Mouse (Mus musculus) cerebellum, adult 9-10 months (tissue): ENCODE data around the gene Stat3.
A peak's percentile ranks its signal among the peaks of the same experiment; 100 is the strongest.

Experiments used
- DNase-seq: peaks from one replicate; pipeline ENCODE4 v3.0.0; 2022

The Stat3 gene

GRCm38 (mm10) chr11:100920887-100921624, 18.3 kb downstream of the Stat3 start:
- DNase-seq = no peak

- no peak for DNase-seq
These were observed 21.3 kb downstream of the Stat3 start for GRCm38 (mm10) chr11:100918007-100918406.

- DNase-seq = no peak
These were observed 22.8 kb downstream of the Stat3 start for GRCm38 (mm10) chr11:100916432-100916971.

- DNase-seq = no peak
These were observed 24.3 kb downstream of the Stat3 start for GRCm38 (mm10) chr11:100915063-100915462.

DNA sequence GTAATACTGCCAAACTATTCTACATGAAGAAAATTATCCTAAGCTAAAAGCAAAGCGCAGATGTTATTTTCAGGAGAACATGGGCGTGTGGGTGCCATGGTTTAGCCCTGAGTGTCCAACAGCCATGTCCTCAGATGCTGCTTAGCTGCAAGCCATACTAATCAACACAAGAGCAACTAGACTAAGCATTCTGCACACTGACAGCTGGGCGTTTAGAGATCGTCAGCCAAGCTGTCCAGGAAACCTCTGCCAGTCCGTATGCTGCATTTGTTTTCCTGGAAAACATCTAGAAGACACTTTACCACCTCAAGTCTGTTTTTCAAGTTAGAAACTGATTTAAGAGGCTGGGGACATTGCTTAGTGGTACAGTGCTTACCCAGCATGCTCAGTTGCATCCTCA, 24.9 kb downstream of the Stat3 start:
- DNase-seq = no peak

DNA sequence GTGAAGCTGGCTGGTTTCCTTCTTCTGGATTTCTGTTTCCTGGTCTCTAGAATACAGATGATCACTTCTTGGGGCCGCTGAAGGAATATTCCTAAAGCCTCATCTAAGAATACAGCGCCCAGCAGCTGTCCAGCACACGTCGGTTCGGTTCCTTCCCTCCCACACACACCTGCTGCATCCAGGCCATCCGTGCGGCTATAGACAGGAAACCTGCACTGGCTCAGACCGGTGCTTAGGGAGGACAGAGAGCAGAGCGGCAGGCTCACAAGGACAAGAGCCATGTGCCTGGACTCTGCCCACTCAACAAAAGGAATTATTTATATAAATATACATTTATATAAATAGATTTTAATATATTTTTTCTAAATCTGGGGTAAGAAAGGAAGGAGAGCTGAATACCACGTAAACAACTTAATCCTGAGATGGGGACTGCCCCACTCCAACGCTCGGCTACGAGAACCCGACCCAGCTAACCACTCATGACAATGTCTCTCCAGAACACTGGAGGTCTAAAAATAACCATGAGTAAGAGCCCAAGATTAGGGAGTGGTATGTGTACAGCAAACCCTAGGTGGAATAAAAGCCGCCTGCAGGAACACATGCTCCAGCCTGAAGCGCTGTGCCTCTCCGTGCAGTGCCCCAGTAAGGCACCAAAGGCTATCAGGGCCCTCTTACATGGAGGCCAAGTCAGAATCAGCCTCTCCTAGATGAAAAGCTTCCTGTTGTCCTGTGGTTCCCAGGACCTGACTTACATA, 26.8 kb downstream of the Stat3 start:
- no peak for DNase-seq

- no peak for DNase-seq
These were observed 30.8 kb downstream of the Stat3 start for GRCm38 (mm10) chr11:100908567-100908966.

GRCm38 (mm10) chr11:100908112-100908511, 31.2 kb downstream of the Stat3 start:
- DNase-seq = no peak

- no peak for DNase-seq
These were observed 32.5 kb downstream of the Stat3 start for GRCm38 (mm10) chr11:100906885-100907284.

DNA sequence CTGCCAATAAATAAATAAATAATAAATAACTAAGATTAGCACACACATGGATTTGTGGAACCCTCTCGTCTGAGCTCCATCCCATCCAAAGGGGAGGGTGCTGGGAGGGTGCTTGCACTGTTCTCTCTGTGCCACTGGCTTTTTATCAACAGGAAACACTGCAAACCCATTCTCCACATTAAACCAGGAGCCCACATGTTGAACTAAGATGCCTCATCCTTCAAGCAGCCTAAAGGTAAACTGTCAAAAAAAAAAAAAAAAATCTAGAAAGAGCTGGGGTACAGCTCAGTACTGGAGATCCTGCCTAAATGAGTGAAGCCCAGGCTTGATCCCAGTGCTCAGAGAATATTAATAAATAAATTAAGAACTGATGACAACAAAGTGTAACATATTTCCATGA, 33.4 kb downstream of the Stat3 start:
- no peak for DNase-seq

- no peak for DNase-seq
These were observed 34.6 kb downstream of the Stat3 start for GRCm38 (mm10) chr11:100904580-100905351.

DNA sequence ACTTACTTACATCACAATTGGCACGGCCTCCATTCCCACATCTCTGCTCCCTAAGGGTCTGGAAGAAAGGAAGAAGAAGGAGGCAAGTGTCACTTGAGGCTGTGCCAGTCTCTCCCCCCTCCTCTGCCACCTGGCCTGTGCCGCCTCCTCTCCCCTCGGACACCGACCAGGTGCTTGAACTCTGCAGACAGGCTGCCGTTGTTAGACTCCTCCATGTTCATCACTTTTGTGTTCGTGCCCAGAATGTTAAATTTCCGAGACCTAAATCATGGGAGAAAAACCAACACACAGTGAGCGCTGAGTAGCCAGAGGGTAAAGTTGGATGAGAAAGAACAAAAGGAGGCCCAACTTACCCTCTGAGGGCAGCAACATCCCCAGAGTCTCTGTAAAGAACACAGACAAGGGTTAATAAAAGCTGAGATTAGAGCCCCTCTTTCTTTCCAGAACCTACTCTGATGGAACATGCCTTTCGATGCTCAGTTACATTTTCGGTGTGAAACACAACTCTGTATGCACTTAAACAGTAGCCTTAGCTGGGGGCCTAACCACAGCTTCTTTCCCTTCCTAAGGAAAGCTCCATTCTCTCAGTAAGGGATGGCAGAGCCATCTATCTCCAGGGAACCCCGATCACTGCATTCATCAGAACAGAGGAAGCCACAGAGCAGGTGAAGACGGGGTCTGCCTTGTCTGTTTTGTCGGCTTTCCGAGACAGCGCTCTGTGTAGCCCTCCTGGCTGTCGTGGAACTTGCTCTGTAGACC, 40.7 kb downstream of the Stat3 start:
- no peak for DNase-seq

GRCm38 (mm10) chr11:100897294-100898231, 41.8 kb downstream of the Stat3 start:
- peak; percentile 71 for DNase-seq

DNA sequence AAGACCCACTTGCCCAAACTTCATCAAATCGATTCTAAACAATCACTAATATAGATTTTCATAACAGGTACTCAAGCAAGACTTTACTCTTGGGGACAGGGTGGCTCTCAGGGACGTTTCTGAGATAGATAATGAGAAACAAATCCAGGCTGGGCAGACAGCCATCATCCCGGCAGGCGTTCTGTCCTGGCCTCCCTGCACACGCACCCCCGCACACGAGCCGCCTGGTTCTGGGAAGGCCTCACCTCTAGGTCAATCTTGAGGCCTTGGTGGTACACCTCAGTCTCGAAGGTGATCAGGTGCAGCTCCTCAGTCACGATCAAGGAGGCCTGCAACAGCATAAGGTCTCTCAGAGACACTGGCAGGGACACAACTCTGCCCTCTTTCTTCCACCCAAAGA, 43.3 kb downstream of the Stat3 start:
- DNase-seq = peak; percentile 44

GRCm38 (mm10) chr11:100894146-100894918, 45.0 kb downstream of the Stat3 start:
- DNase-seq = no peak

DNA sequence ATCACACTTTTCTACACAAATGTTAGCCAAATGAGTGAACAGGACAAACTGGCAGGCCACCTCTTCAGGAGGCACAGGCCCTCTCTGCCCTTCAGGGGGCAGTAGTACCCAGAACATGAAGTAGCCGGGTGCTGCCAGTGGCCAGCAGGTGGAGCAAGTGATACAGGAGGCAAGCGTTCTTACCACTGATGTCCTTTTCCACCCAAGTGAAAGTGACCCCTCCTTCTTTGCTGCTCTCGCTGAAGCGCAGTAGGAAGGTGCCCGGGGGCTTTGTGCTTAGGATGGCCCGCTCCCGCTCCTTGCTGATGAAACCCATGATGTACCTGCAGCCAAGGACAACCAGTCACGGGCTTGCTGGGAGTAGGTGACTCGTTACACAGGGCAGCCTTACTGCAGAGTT, 45.9 kb downstream of the Stat3 start:
- peak; percentile 91 for DNase-seq

DNA sequence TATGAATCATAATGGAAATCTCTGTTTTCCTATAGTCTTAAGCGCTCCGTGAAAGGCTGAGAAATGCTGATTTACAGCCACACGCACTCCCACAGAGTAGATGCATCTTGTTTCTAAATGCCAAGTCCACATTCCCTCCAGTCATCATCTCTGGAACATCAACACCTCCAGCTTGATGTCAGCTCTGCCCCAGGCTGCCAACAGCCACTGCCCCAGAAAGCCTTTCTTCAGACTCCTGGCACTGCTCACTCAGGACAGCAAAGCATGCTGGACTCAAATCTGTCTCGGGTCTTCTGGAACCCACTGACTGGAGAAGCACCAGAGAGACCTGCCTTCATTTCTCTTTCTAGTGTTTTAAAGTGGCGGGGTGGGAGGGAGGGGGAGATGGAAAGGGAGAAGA, 46.9 kb downstream of the Stat3 start:
- no peak for DNase-seq

DNA sequence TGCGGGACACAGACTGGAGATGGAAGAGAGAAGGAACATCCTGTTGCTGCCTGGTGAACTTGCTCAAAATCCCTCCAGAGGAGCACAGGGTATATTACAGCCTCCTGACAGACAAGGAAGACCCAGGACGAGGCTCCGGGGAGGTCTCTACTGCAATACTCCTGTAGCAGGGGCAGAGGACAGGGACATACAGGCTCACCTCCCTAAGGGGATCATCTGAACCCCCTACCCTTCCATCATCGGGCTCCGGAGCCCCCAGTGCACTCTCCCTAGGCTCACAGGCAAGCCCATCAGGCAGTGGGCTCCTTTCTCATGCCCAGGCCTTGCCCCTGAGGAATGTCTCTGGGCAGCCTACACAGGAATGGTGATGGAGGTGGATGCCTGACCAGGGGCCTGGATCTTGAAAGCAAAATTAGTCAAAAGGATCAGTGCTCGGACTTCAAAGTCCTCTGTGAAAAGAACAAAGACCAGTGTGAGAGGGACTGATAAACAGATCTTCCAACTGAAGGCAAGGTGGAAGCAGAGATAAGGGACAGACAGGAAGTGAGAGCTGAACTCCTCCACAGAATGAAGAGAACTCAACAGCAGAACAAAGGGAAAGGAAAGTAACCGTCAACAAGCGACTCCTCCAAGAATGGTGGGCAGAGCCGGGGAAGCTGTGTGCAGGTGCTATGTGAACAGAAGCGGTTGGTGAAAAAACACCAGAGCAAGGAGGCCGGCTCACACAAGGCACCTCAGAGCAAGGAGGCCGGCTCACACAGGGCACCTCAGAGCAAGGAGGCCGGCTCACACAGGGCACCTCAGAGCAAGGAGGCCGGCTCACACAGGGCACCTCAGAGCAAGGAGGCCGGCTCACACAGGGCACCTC, 47.9 kb downstream of the Stat3 start:
- no peak for DNase-seq

- DNase-seq = no peak
These were observed 48.9 kb downstream of the Stat3 start for GRCm38 (mm10) chr11:100890481-100890880.
